Mouse (Mus musculus) cerebellum, adult 2 months (tissue): ENCODE results near the gene Isl1. TPM values are rescaled to one million over a fixed set of nuclear protein-coding genes. Genes with fewer than 3 reads are reported as not detected.

Experiments used
- DNase-seq, 2 experiments: peaks; one replicate each; pipeline ENCODE4 v3.0.0; 2021
- H3K27ac ChIP-seq: fragments of 200-500 bp; 2 replicates; pipeline ENCODE4 v1.5.1; 2012; ENCODE audit warnings: low read length, control low read depth, inconsistent platforms; ENCODE audit not compliant: insufficient read depth
- H3K27me3 ChIP-seq: fragments of 200-500 bp; 2 replicates; pipeline ENCODE4 v1.6.1; 2012; ENCODE audit warnings: inconsistent platforms, mild to moderate bottlenecking, low read length, moderate library complexity; ENCODE audit not compliant: control insufficient read depth, insufficient read depth
- H3K4me1 ChIP-seq: fragments of 200-500 bp; 2 replicates; pipeline ENCODE4 v1.6.1; 2011; ENCODE audit warnings: low read length; ENCODE audit not compliant: control insufficient read depth, insufficient read depth
- H3K4me3 ChIP-seq: fragments of 200-500 bp; replicated peaks from 2 replicates; pipeline ENCODE3; 2011; ENCODE audit warnings: mild to moderate bottlenecking, low read depth, low read length, control low read depth; ENCODE audit not compliant: insufficient read depth
- CTCF ChIP-seq: fragments of 200-500 bp; IDR thresholded peaks from 2 replicates; pipeline ENCODE4 v1.5.1; 2011; ENCODE audit warnings: low read depth, mild to moderate bottlenecking, control low read depth, low read length, moderate library complexity, borderline replicate concordance; ENCODE audit not compliant: insufficient read depth
- POLR2A ChIP-seq: fragments of 200-500 bp; IDR thresholded peaks from 2 replicates; pipeline ENCODE4 v1.6.1; 2011; ENCODE audit warnings: low read length, control low read depth, borderline replicate concordance; ENCODE audit not compliant: insufficient read depth
- WGBS: fragments of 180-500 bp; shearing (Covaris S2); methylation state at CpG from one replicate; pipeline ENCODE4 v1.1.7; 2018; 5-methylcytosine and 5-hydroxymethylcytosine counted together
- polyA plus RNA-seq: library from polyadenylated mRNA; depleted of rRNA; stranded (reverse); fragments of >200 nt; gene quantifications from 2 replicates; pipeline ENCODE4 v1.2.3, GENCODE M21; 2012

Gene Isl1
- polyA plus RNA-seq, 1 experiment = 2.4 TPM

DNA sequence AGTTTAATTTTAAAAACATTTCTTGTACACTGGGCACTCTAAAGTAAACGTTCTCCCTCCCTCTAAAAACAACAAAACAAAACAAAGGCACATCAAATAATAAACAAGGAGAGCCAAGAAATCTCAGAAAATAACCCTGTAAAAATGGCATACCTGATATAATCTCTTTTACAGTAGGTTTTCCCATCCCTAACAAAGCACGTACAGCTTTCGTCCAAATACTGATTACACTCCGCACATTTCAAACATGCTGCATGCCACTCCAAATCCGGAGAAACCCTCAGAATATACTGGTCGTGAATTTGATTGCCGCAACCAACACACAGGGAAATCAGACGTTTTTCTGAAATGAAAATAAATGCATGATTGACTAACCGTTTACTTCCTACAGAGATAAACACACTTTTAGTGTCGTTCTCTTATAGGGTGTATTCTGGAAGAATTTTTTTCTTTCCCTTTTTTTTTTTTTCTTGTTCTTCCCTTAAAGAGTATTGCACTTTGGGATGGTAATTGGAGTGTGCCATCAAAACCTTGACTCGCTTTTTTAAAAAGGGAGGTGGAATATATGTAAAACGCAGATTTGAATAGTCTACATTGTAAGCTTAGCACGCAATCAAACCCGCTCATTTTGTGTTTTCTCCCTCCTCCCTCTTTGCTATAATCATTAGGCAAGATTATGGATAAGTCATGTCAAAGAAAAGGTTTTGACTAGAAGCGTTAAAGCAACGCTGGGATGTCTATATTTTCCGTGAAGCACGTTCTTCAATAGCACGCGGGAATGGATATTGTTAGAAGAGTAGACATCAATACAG is 1.2 kb downstream of the Isl1 start:
- no peak overlapping the region for H3K4me3 ChIP-seq
- H3K4me1 ChIP-seq = no peaks in the 10 kb centered on the region
- H3K27me3 ChIP-seq = peaks cover 6% of the 10 kb centered on the region; the same call in 1 of the 2 replicates
- TF ChIP-seq POLR2A (no peak), CTCF (no peak)
- no peak overlapping the region for H3K27ac ChIP-seq
- no peak for DNase-seq
- WGBS = 3% methylated on average over 20 of the region's 20 CpGs

DNA sequence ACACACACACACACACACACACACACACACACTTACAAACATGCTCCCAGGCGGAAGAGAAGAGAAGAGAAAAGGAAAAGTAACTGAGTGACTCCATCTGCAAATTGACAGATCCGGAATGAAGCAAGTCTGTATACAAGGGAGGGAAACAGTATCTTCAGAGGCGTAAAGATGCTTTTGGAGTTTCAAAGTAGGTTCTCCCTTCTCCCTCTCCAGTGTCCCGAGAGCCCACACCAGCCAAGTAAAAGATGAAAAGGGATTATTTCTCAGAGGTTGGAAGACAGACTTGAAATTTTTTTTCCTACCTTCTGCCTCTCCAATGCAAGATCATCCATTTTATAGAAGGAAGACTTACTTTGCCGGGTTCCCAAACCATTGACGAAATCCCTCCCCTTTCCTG is 2.9 kb downstream of the Isl1 start:
- Histone ChIP-seq H3K27me3 (peaks cover 8% of the 10 kb centered on the region; the same call in 1 of the 2 replicates), H3K4me3 (no peak overlapping the region), H3K4me1 (no peaks in the 10 kb centered on the region), H3K27ac (no peak overlapping the region)
- TF ChIP-seq POLR2A (no peak), CTCF (no peak)
- no peak for DNase-seq
- 5% methylated on average over 6 of the region's 6 CpGs for WGBS

- no peak for TF ChIP-seq CTCF
- no peak for TF ChIP-seq POLR2A
- DNase-seq = no peak
- H3K27me3 ChIP-seq = peaks cover 8% of the 10 kb centered on the region; the same call in 1 of the 2 replicates
- no peak overlapping the region for H3K4me3 ChIP-seq
- H3K27ac ChIP-seq = no peak overlapping the region
- H3K4me1 ChIP-seq = no peaks in the 10 kb centered on the region
- 3% methylated on average over 2 of the region's 2 CpGs for WGBS
Measured at GRCm38 (mm10) chr13:116305721-116306120, 3.8 kb downstream of the Isl1 start.

GRCm38 (mm10) chr13:116304713-116305470 is 4.6 kb downstream of the Isl1 start:
- TF ChIP-seq CTCF (no peak), POLR2A (no peak)
- 3% methylated on average over 25 of the region's 25 CpGs for WGBS
- no peaks in the 10 kb centered on the region for H3K4me1 ChIP-seq
- no peak overlapping the region for H3K27ac ChIP-seq
- no peak overlapping the region for H3K4me3 ChIP-seq
- H3K27me3 ChIP-seq = peaks cover 8% of the 10 kb centered on the region; the same call in 1 of the 2 replicates
- DNase-seq = no peak

DNA sequence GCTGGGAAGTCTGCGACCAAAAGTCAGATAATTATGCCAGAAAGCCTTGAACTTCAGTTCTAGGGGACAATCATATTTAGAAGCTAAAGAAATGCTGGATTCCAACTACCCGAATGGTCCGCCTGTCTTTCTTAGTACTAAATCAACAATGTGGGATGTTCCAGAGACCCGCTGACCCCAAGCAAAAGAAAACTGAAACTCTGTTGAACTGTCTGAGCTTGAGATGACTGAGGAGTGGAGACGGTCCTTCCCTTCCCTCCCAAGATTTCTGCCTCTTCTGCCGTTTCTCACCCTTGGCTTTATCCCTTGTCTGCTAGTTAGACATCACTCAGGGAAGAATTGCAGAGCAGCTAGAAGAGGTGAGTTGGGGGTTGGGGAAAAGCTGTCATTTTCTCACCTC is 5.7 kb downstream of the Isl1 start:
- H3K27me3 ChIP-seq = peaks cover 5% of the 10 kb centered on the region; the same call in 1 of the 2 replicates
- 2% methylated on average over 6 of the region's 6 CpGs for WGBS
- H3K4me1 ChIP-seq = no peaks in the 10 kb centered on the region
- TF ChIP-seq CTCF = no peak
- TF ChIP-seq POLR2A = no peak
- no peak for DNase-seq
- H3K4me3 ChIP-seq = no peak overlapping the region
- H3K27ac ChIP-seq = no peak overlapping the region

GRCm38 (mm10) chr13:116302861-116303260 is 6.6 kb downstream of the Isl1 start:
- WGBS = under 1% methylated on average over 15 of the region's 15 CpGs
- no peak for TF ChIP-seq CTCF
- no peak for TF ChIP-seq POLR2A
- no peak overlapping the region for H3K27ac ChIP-seq
- H3K4me1 ChIP-seq = no peaks in the 10 kb centered on the region
- no peak for DNase-seq
- no peak overlapping the region for H3K4me3 ChIP-seq
- peaks cover 5% of the 10 kb centered on the region; the same call in 1 of the 2 replicates for H3K27me3 ChIP-seq

GRCm38 (mm10) chr13:116301706-116302105 is 7.8 kb downstream of the Isl1 start:
- no peak overlapping the region for H3K4me3 ChIP-seq
- no peak overlapping the region for H3K27ac ChIP-seq
- 2% methylated on average over 3 of the region's 3 CpGs for WGBS
- DNase-seq = no peak
- peaks cover 8% of the 10 kb centered on the region; the same call in 1 of the 2 replicates for H3K27me3 ChIP-seq
- no peaks in the 10 kb centered on the region for H3K4me1 ChIP-seq
- TF ChIP-seq CTCF (no peak), POLR2A (no peak)
